Mouse (Mus musculus) midbrain, embryonic 11.5 days (tissue): ENCODE measurements at regions not wholly inside any gene's neighbourhood (a gene's known extent, or its start where the extent isn't known, plus 50 kb on each side); places are given as distances from the start of the nearest gene placed in this dataset.

Experiments used
- ATAC-seq: fragments of 200-750 bp; cut with Nextera tagmentation; 2 replicates; pipeline ENCODE4 v1.8.0; 2017; ENCODE audit warnings: moderate TSS enrichment, moderate library complexity; ENCODE audit not compliant: low FRiP score
- DNase-seq: peaks from one replicate; pipeline ENCODE4 v3.0.0; 2015; ENCODE audit warnings: low spot score; ENCODE audit errors: missing footprints
- H3K27ac ChIP-seq: fragments of 300-500 bp; sonication (generic); 2 replicates; pipeline ENCODE4 v1.5.1; 2014; ENCODE audit warnings: low read depth, low read length
- H3K27me3 ChIP-seq: fragments of 300-500 bp; sonication (generic); 2 replicates; pipeline ENCODE4 v1.6.1; 2014; ENCODE audit warnings: mild to moderate bottlenecking, low read length, moderate library complexity, mixed read lengths; ENCODE audit not compliant: control insufficient read depth, insufficient read depth
- H3K36me3 ChIP-seq: fragments of 300-500 bp; sonication (generic); 2 replicates; pipeline ENCODE4 v1.6.1; 2014; ENCODE audit warnings: mild to moderate bottlenecking, low read length, moderate library complexity, mixed read lengths; ENCODE audit not compliant: control insufficient read depth, insufficient read depth
- H3K4me1 ChIP-seq: fragments of 300-500 bp; sonication (generic); 2 replicates; pipeline ENCODE4 v1.6.1; 2014; ENCODE audit warnings: low read length; ENCODE audit not compliant: control insufficient read depth, insufficient read depth
- H3K4me2 ChIP-seq: fragments of 300-500 bp; sonication (generic); 2 replicates; pipeline ENCODE4 v1.6.1; 2014; ENCODE audit warnings: mild to moderate bottlenecking, moderate library complexity
- H3K4me3 ChIP-seq: fragments of 300-500 bp; sonication (generic); 2 replicates; pipeline ENCODE4 v1.5.1; 2014; ENCODE audit warnings: low read depth, low read length
- H3K9ac ChIP-seq: fragments of 300-500 bp; sonication (generic); 2 replicates; pipeline ENCODE4 v1.6.1; 2014; ENCODE audit warnings: low read length
- H3K9me3 ChIP-seq: fragments of 300-500 bp; sonication (generic); 2 replicates; pipeline ENCODE4 v1.6.1; 2016; ENCODE audit warnings: low read length; ENCODE audit not compliant: control insufficient read depth
- WGBS: fragments of 180-500 bp; shearing (Covaris S2); extraction: QIAGEN DNeasy Blood & Tissue Kit; methylation state at CpG from one replicate; pipeline ENCODE4 v1.1.7; 2014; 5-methylcytosine and 5-hydroxymethylcytosine counted together

DNA sequence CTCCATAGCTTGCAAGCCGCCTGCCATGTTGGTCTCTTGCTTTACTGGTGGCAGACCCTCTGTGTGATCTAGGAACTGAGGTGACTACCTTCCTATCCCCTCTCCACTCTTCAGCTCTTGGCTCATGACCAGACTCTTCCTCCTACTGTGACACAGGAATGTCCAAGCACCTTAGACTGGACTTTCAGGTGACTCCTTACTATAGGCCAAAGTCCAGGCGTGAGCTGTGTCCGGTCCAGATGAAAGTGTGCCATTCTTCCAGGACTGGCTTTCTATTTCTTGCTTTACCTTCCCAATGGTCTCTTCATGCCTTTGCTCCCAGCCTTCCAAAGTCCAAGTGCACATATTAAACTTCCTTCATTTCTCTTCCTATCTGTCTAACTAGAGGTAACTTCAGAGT, 156.3 kb upstream of the Lpp start:
- H3K27ac ChIP-seq = no peak overlapping the region
- no peak overlapping the region for H3K4me2 ChIP-seq
- no peak overlapping the region for H3K9ac ChIP-seq
- DNase-seq (no peak), ATAC-seq (no peak)
- H3K27me3 ChIP-seq = no peaks in the 10 kb centered on the region
- no peak overlapping the region for H3K4me3 ChIP-seq
- no peaks in the 10 kb centered on the region for H3K36me3 ChIP-seq
- WGBS = 91% methylated on average over 3 of the region's 3 CpGs
- H3K4me1 ChIP-seq = no peaks in the 10 kb centered on the region
- no peaks in the 10 kb centered on the region for H3K9me3 ChIP-seq

- no peak overlapping the region for H3K9ac ChIP-seq
- no peak for ATAC-seq
- H3K4me1 ChIP-seq = no peaks in the 10 kb centered on the region
- no peak overlapping the region for H3K4me2 ChIP-seq
- no peak overlapping the region for H3K4me3 ChIP-seq
- WGBS = 82% methylated on average over 3 of the region's 3 CpGs
- H3K9me3 ChIP-seq = no peaks in the 10 kb centered on the region
- H3K27ac ChIP-seq = no peak overlapping the region
- no peak for DNase-seq
- H3K36me3 ChIP-seq = no peaks in the 10 kb centered on the region
- no peaks in the 10 kb centered on the region for H3K27me3 ChIP-seq
Measured at GRCm38 (mm10) chr16:24236511-24236910, 156.8 kb upstream of the Lpp start.

DNA sequence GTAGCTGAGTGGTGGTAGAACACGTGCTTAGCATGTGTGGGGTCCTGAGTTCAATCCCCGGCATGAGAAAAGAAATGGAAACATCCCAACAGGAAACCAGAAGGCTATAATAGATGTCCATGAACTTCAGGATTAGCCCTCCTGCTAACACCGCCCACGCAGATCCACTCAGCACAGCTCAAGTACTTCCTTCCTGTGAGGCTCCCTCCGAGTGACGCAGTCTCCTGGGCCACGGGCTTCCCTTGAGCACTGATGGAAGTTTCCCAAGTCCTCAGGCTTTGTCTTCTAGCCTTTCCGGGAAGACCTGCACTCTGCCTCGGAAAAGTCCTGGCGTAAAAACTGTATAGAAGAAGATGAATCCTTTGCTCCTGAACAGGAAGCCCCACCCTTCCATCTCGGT, 158.5 kb upstream of the Lpp start:
- 89% methylated on average over 11 of the region's 11 CpGs for WGBS
- Histone ChIP-seq H3K4me3 (no peak overlapping the region), H3K9me3 (no peaks in the 10 kb centered on the region), H3K9ac (no peak overlapping the region), H3K4me1 (no peaks in the 10 kb centered on the region), H3K36me3 (no peaks in the 10 kb centered on the region), H3K27ac (no peak overlapping the region), H3K4me2 (no peak overlapping the region), H3K27me3 (no peaks in the 10 kb centered on the region)
- DNase-seq (no peak), ATAC-seq (no peak)

- no peak overlapping the region for H3K27ac ChIP-seq
- WGBS = 90% methylated on average over 6 of the region's 6 CpGs
- H3K4me2 ChIP-seq = no peak overlapping the region
- DNase-seq (no peak), ATAC-seq (no peak)
- H3K4me1 ChIP-seq = no peaks in the 10 kb centered on the region
- H3K9me3 ChIP-seq = no peaks in the 10 kb centered on the region
- no peak overlapping the region for H3K4me3 ChIP-seq
- H3K36me3 ChIP-seq = no peaks in the 10 kb centered on the region
- no peaks in the 10 kb centered on the region for H3K27me3 ChIP-seq
- no peak overlapping the region for H3K9ac ChIP-seq
Measured at GRCm38 (mm10) chr16:24232001-24232530, 161.2 kb upstream of the Lpp start.

DNA sequence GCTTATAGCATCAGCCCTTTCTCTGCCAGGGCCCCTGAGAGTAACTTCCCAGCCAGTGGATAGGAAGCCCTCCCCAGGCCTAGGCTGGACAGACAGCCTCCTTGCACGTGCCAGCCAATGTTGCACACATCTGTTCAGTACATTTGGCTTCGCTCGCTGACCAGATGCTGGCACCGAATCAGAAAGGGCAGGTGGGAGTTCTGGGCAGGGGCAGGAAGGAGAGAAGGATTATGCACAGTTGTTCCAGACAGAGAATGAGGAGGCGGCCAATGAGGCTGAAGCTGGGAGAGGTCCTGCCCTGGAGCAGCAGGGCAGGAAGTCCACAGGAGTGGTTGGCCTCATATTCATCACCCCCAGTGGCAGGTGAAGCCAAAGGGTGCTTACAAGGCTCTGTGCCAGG, 161.8 kb upstream of the Lpp start:
- Histone ChIP-seq H3K27me3 (no peaks in the 10 kb centered on the region), H3K27ac (no peak overlapping the region), H3K4me2 (no peak overlapping the region), H3K9ac (no peak overlapping the region), H3K4me1 (no peaks in the 10 kb centered on the region), H3K4me3 (no peak overlapping the region), H3K9me3 (no peaks in the 10 kb centered on the region), H3K36me3 (no peaks in the 10 kb centered on the region)
- ATAC-seq = no peak
- 91% methylated on average over 5 of the region's 5 CpGs for WGBS
- DNase-seq = no peak

- ATAC-seq (no peak), DNase-seq (no peak)
- Histone ChIP-seq H3K27ac (no peak overlapping the region), H3K4me1 (no peaks in the 10 kb centered on the region), H3K9me3 (no peaks in the 10 kb centered on the region), H3K9ac (no peak overlapping the region), H3K36me3 (no peaks in the 10 kb centered on the region), H3K27me3 (no peaks in the 10 kb centered on the region), H3K4me3 (no peak overlapping the region), H3K4me2 (no peak overlapping the region)
- 83% methylated on average over 7 of the region's 7 CpGs for WGBS
Measured at GRCm38 (mm10) chr16:24229002-24229607, 164.2 kb upstream of the Lpp start.

DNA sequence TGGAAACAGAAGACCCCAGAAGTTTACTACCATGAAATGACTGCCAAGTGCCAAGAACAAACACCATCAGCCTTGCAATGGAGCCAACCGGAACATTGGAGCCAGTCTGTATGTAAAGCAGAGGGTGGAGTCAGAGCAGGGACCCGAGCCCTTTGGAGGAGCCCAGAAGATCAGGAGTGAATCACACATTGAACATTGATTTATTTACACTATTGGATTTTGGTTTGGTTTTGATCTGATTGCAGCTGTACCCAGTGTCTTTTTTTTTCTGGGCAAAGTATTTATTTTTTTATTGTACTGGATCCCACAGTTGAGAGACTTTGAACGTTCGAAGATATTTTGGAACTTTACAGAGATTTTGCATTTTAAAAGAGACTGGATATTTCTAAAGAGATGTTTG, 167.4 kb upstream of the Lpp start:
- no peak overlapping the region for H3K27ac ChIP-seq
- H3K4me2 ChIP-seq = no peak overlapping the region
- WGBS = 84% methylated on average over 4 of the region's 4 CpGs
- no peak for DNase-seq
- ATAC-seq = no peak
- H3K9me3 ChIP-seq = no peaks in the 10 kb centered on the region
- H3K36me3 ChIP-seq = no peaks in the 10 kb centered on the region
- no peaks in the 10 kb centered on the region for H3K4me1 ChIP-seq
- no peak overlapping the region for H3K9ac ChIP-seq
- H3K27me3 ChIP-seq = no peaks in the 10 kb centered on the region
- no peak overlapping the region for H3K4me3 ChIP-seq

DNA sequence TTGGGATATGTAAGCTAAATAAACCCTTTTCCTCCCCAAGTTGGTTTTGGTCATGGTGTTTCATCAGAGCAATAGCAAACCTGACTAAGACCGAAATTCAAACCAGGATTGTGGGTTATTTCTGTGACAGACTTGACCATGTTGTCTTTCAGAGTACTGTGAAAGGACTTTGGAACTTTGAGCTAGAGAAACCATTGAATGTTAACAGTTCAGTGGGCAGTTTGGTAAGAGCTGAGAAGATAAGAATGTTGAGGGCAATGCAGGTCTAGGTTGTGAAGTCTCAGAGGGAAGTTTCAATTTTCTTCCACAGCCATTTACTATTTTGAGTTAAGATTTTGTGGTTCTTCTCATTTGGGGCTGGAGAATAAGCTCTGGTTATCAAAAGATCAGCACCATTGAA, 168.2 kb upstream of the Lpp start:
- Histone ChIP-seq H3K4me2 (no peak overlapping the region), H3K9me3 (no peaks in the 10 kb centered on the region), H3K27ac (no peak overlapping the region), H3K4me3 (no peak overlapping the region), H3K36me3 (no peaks in the 10 kb centered on the region), H3K4me1 (no peaks in the 10 kb centered on the region), H3K27me3 (no peaks in the 10 kb centered on the region), H3K9ac (no peak overlapping the region)
- WGBS = 88% methylated on average over 1 of the region's 1 CpGs
- ATAC-seq (no peak), DNase-seq (no peak)

DNA sequence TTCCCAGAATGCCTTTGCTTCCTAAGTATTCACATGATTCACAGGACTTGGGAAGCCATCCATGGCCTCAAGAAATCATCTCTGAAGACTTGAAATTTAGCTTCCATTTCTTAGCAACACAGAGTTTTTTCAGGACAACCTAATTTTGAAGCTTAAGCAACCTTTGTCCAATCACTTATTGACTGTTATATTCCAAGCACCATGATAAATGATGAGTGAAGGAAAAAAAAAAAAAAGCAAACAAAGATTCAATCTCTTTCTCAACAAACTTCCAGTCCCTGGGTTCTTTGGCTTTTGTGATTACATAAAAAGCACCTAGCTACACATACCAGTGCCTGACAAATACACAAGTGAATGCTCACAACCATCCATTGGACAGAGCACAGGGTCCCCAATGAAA, 169.4 kb upstream of the Lpp start:
- H3K4me2 ChIP-seq = no peak overlapping the region
- DNase-seq = peak; percentile 57
- no peak overlapping the region for H3K4me3 ChIP-seq
- no peaks in the 10 kb centered on the region for H3K27me3 ChIP-seq
- no peak overlapping the region for H3K27ac ChIP-seq
- no peaks in the 10 kb centered on the region for H3K36me3 ChIP-seq
- H3K9ac ChIP-seq = no peak overlapping the region
- no peaks in the 10 kb centered on the region for H3K9me3 ChIP-seq
- no peaks in the 10 kb centered on the region for H3K4me1 ChIP-seq
- no peak for ATAC-seq

DNA sequence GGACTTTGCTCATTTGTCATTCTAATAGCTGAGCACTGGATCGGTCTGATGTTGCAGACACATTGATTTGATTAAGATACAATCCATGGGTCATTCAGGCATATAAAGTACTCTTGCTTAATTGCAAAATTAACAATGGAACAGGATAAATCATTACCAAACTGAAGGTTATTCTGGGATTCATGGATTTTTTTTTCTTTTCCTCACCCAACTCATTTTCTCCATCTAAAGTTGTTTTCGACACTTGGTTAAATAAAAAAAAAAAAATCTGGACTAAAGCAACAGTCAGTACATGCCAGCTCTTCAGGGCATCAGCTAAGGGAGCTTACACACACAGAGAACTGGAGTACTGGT, 169.8 kb upstream of the Lpp start:
- H3K9me3 ChIP-seq = no peaks in the 10 kb centered on the region
- no peaks in the 10 kb centered on the region for H3K27me3 ChIP-seq
- ATAC-seq = no peak
- WGBS = 92% methylated on average over 2 of the region's 2 CpGs
- no peak overlapping the region for H3K27ac ChIP-seq
- no peak overlapping the region for H3K4me2 ChIP-seq
- DNase-seq = no peak
- no peaks in the 10 kb centered on the region for H3K4me1 ChIP-seq
- H3K4me3 ChIP-seq = no peak overlapping the region
- H3K9ac ChIP-seq = no peak overlapping the region
- H3K36me3 ChIP-seq = no peaks in the 10 kb centered on the region
